In genomic region chr14:82586116-82586515, GRCm38 (mm10) we compare ENCODE assay signal across 21 mouse cellular contexts.
DNase-seq lines count a peak whose midpoint lies in the region; TF ChIP-seq lines count a peak whose summit lies in the region.
"Had no signal": no experiment of that assay in that cellular context is flagged by ENCODE, and none has a peak within 500 bp of the region (broad histone marks: within the 10 kb centered on the region; RNA-seq: fewer than 3 reads in every experiment).

No protein-coding gene starts in this region.

- H3K27me3 ChIP-seq in kidney, adult 2 months (replicated peaks; ENCODE audit: control insufficient read depth, insufficient read depth, low read length), result no peaks in the 10 kb centered on the region
- H3K27me3 ChIP-seq: forebrain, embryonic 13.5 days; heart, embryonic 13.5 days had no signal

- TF ChIP-seq POLR2A in kidney, adult 2 months (IDR thresholded peaks at IDR 0.05; ENCODE audit: low read depth, low read length), result no peak

- no peak for TF ChIP-seq CTCF in kidney, adult 2 months (conservative IDR thresholded peaks at IDR 0.05; ENCODE audit: insufficient read depth, insufficient read length, low read depth, low read length)

- H3K4me1 ChIP-seq in kidney, adult 2 months (ENCODE audit: control insufficient read depth, insufficient read depth, low read length), result no peaks in the 10 kb centered on the region
- H3K4me1 ChIP-seq: forebrain, embryonic 10.5 days; forebrain, embryonic 13.5 days; heart, embryonic 10.5 days; heart, embryonic 13.5 days had no signal

- no peak overlapping the region for H3K27ac ChIP-seq in kidney, adult 2 months (ENCODE audit: insufficient read depth, low read depth, low read length)
- H3K27ac ChIP-seq: forebrain, embryonic 10.5 days; forebrain, embryonic 13.5 days; heart, embryonic 10.5 days; heart, embryonic 13.5 days; hindbrain, embryonic 14.5 days had no signal

- intact Hi-C loops in gastrocnemius, postnatal 14 days (cut with DNase I; ENCODE audit: low total_unique reads), result no loop called here

- H3K4me3 ChIP-seq in kidney, adult 2 months (ENCODE audit: insufficient read depth, low read depth, low read length), result no peak overlapping the region
- H3K4me3 ChIP-seq: forebrain, embryonic 10.5 days; forebrain, embryonic 13.5 days; heart, embryonic 10.5 days; heart, embryonic 13.5 days had no signal

- DNase-seq in heart, adult 11 months, result peak; percentile 75
- DNase-seq in heart, adult 8-10 months (ENCODE audit: low spot score), result no peak
- peak; percentile 74 for DNase-seq in kidney, adult 2 months
- DNase-seq in kidney, postnatal 14 days, result no peak
- DNase-seq in kidney, postnatal 10 days, result peak; percentile 3
- DNase-seq in yolk sac, embryonic 10.5 days (ENCODE audit: low spot score), result peak; percentile 2
- no peak for DNase-seq in gastrocnemius, postnatal 14 days
- DNase-seq: adrenal gland, postnatal 10 days; adrenal gland, postnatal 36 days; cerebellum, adult 18-20 months; cerebellum, adult 9-10 months; cerebellum, postnatal 14 days; gastrocnemius, postnatal 10 days; heart, adult 18-20 months; heart, postnatal 14 days; heart, postnatal 4 days had no signal

- WGBS in kidney, adult 2 months, result 48% methylated on average over 2 of the region's 2 CpGs

- no peaks in the 10 kb centered on the region for H3K36me3 ChIP-seq in kidney, adult 2 months (ENCODE audit: control insufficient read depth, insufficient read depth, low read length)
- H3K36me3 ChIP-seq: forebrain, embryonic 10.5 days; heart, embryonic 10.5 days; heart, embryonic 13.5 days had no signal

Comparison
In these comparisons a context has a peak if more than half of its experiments do, and no peak if none do; other contexts are left out.
1. DNase-seq: peak in heart, adult 11 months (single experiment), kidney, adult 2 months (single experiment), kidney, postnatal 10 days (single experiment) and yolk sac, embryonic 10.5 days (single experiment); none in heart, adult 8-10 months (single experiment), kidney, postnatal 14 days (single experiment) and gastrocnemius, postnatal 14 days (single experiment).